Mouse (Mus musculus): ENCODE results near the gene Phyh. TPM values are rescaled to one million over a fixed set of nuclear protein-coding genes. Genes with fewer than 3 reads are reported as not detected.

Phyh gene
- polyA plus RNA-seq, 1 experiment from 2014 or later: 91.9 TPM

DNA sequence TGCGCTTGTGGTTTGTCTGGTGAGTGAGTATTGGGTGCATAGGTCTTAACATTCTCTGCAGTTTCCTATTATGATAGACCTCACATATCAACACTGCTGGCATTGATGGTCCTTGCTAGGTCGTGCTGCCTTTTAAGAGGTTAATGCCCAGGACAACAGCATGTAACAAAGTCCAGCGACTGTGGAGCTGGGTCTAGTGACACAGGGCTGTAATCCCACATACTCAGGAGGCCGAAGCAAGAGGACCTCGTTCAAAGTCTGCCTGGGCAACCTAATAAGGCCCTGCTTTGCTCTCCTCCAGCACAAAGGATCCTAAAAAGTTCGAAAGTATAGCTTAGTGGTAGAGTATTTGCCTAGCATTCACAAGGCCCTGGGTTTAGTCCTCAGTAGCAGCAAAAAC lies 8.9 kb upstream of the Phyh start:
- 66% methylated on average over 6 of the region's 6 CpGs for WGBS
- no peak for ATAC-seq (ENCODE audit: low read depth)
- Histone ChIP-seq H3K4me1 (replicated peaks; ENCODE audit: control insufficient read depth, insufficient read depth, low read length) (peaks cover 3% of the 10 kb centered on the region; the same call in 1 of the 2 replicates), H3K4me2 (ENCODE audit: low read depth, low read length) (no peak overlapping the region), H3K27ac (ENCODE audit: low read length) (peak overlapping the region; percentile 77), H3K9me3 (ENCODE audit: control insufficient read depth, low read length) (peaks cover 4% of the 10 kb centered on the region; the same call in 1 of the 2 replicates), H3K9ac (ENCODE audit: low read length) (no peak overlapping the region), H3K4me3 (ENCODE audit: low read length) (no peak overlapping the region), H3K27me3 (ENCODE audit: control insufficient read depth, insufficient read depth, low read depth, low read length) (no peaks in the 10 kb centered on the region), H3K36me3 (ENCODE audit: control insufficient read depth, insufficient read depth, low read length) (peaks cover 19% of the 10 kb centered on the region)

DNA sequence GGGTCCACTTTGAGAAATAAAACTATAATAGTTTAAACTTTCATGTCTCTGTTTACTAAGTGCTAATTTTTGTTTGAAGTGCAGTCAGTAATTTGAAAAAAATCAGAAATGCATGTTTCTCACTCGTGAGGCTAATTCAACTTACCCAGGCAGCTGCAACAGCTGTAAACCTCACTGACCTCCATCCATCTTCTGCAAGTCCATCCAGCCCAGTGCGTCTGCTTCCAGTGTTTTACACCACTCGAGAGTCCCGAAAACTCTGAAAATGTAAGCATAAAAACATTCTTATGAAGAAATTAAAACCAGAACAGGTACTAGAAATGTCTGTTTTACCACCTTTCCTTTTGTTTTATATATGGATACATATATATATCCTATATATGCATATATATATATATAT lies 8.3 kb upstream of the Phyh start:
- H3K27me3 ChIP-seq (ENCODE audit: control insufficient read depth, insufficient read depth, low read depth, low read length): no peaks in the 10 kb centered on the region
- peaks cover 3% of the 10 kb centered on the region; the same call in 1 of the 2 replicates for H3K4me1 ChIP-seq (replicated peaks; ENCODE audit: control insufficient read depth, insufficient read depth, low read length)
- H3K27ac ChIP-seq (ENCODE audit: low read length): no peak overlapping the region
- H3K9ac ChIP-seq (ENCODE audit: low read length): no peak overlapping the region
- no peak overlapping the region for H3K4me3 ChIP-seq (ENCODE audit: low read length)
- no peak for ATAC-seq (ENCODE audit: low read depth)
- WGBS: 52% methylated on average over 4 of the region's 4 CpGs
- H3K4me2 ChIP-seq (ENCODE audit: low read depth, low read length): no peak overlapping the region
- H3K36me3 ChIP-seq (ENCODE audit: control insufficient read depth, insufficient read depth, low read length): peaks cover 16% of the 10 kb centered on the region
- peaks cover 4% of the 10 kb centered on the region; the same call in 1 of the 2 replicates for H3K9me3 ChIP-seq (ENCODE audit: control insufficient read depth, low read length)

DNA sequence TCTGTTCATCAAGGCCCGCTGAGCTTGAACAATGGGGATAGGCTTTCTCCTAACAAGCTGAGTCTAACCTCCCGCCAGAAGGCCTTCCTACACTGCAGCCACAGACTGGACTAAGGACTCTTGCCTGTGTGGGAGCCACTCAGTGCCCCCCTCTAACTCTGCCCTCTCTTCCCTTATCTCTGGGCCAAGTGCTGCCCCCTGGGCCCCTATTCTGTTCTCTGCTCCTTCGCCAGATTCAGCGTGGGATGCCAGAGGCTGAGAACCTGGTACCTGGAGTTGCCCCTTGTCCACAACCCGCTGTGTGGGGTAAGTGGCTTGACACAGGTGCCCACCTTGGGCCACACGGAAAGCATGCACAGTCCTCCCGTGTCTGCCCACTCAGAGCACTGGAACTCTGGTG lies 4.9 kb upstream of the Phyh start:
- no peaks in the 10 kb centered on the region for H3K27me3 ChIP-seq (ENCODE audit: control insufficient read depth, insufficient read depth, low read depth, low read length)
- no peaks in the 10 kb centered on the region for H3K36me3 ChIP-seq (ENCODE audit: control insufficient read depth, insufficient read depth, low read length)
- H3K4me3 ChIP-seq (ENCODE audit: low read length): no peak overlapping the region
- WGBS: 66% methylated on average over 7 of the region's 7 CpGs
- peak overlapping the region; percentile 64 for H3K27ac ChIP-seq (ENCODE audit: low read length)
- peak overlapping the region; percentile 39; the same call in 1 of the 2 replicates for H3K9ac ChIP-seq (ENCODE audit: low read length)
- H3K9me3 ChIP-seq (ENCODE audit: control insufficient read depth, low read length): peaks cover 4% of the 10 kb centered on the region; the same call in 1 of the 2 replicates
- no peak overlapping the region for H3K4me2 ChIP-seq (ENCODE audit: low read depth, low read length)
- peaks cover 2% of the 10 kb centered on the region for H3K4me1 ChIP-seq (replicated peaks; ENCODE audit: control insufficient read depth, insufficient read depth, low read length)
- no peak for ATAC-seq (ENCODE audit: low read depth)

DNA sequence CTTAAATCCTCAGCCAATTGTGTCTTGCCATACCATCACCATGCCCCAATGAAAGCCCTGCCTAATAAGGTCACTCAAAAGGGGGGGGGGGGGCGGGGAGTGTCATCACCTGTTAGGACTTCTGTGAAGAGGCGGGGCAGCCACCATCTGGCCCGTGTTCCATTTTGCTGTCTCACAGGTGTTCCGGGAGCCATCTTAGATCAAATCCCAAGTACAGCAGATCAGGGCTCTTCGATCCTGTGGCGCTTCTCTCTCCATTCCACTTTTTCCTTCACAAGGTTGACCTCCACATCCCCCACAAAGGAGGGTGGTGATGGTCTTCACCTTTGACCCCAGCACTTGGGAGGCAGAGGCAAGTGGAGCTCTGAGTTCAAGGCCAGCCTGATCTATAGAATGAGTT lies 2.8 kb upstream of the Phyh start:
- Histone ChIP-seq H3K4me1 (replicated peaks; ENCODE audit: control insufficient read depth, insufficient read depth, low read length) (peaks cover 2% of the 10 kb centered on the region), H3K27me3 (ENCODE audit: control insufficient read depth, insufficient read depth, low read depth, low read length) (no peaks in the 10 kb centered on the region), H3K36me3 (ENCODE audit: control insufficient read depth, insufficient read depth, low read length) (no peaks in the 10 kb centered on the region), H3K9me3 (ENCODE audit: control insufficient read depth, low read length) (peaks cover 4% of the 10 kb centered on the region; the same call in 1 of the 2 replicates), H3K27ac (ENCODE audit: low read length) (no peak overlapping the region), H3K4me2 (ENCODE audit: low read depth, low read length) (no peak overlapping the region), H3K9ac (ENCODE audit: low read length) (no peak overlapping the region), H3K4me3 (ENCODE audit: low read length) (no peak overlapping the region)
- WGBS: 83% methylated on average over 5 of the region's 6 CpGs
- ATAC-seq (ENCODE audit: low read depth): no peak

DNA sequence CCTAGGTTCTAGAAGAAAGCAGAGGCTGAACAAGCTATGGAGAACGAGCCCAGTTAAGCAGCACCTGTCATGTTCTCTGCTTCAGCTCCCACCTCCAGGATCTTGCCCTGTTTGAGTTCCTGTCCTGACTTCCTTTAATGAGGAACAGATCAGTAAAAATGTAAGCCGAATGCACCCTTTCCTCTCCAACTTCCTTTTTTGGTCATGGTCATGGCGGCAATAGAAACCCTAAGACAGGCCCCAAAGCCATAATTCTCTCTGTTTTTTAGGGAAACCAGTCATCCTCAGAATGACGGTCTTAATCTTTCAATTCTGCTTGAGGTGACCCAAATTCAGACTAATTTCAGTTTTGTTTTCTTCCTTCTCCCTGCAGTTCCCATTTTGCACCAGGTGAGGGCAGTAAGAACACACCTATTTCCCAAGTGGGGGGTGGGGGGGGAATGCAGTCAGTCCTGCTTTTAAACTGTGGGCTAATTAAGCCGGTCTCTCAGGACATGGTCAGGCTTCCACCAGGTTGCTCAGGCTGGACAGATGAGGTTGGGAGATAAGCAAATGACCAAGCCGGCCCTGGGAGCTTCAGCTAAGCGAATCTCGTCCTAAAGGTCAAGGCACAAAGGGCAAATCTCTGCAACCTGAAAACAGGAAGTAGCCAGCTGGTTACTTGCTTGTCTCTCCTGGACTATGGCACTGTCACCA lies 1.3 kb upstream of the Phyh start:
- Histone ChIP-seq H3K36me3 (ENCODE audit: control insufficient read depth, insufficient read depth, low read length) (no peaks in the 10 kb centered on the region), H3K4me3 (ENCODE audit: low read length) (peak overlapping the region; percentile 29), H3K4me2 (ENCODE audit: low read depth, low read length) (peak overlapping the region; percentile 46), H3K27ac (ENCODE audit: low read length) (peak overlapping the region; percentile 15), H3K27me3 (ENCODE audit: control insufficient read depth, insufficient read depth, low read depth, low read length) (no peaks in the 10 kb centered on the region), H3K4me1 (replicated peaks; ENCODE audit: control insufficient read depth, insufficient read depth, low read length) (peaks cover 2% of the 10 kb centered on the region), H3K9ac (ENCODE audit: low read length) (peak overlapping the region; percentile 35; the same call in 1 of the 2 replicates), H3K9me3 (ENCODE audit: control insufficient read depth, low read length) (peaks cover under 1% of the 10 kb centered on the region; the same call in 1 of the 2 replicates)
- ATAC-seq (ENCODE audit: low read depth): no peak
- WGBS: 13% methylated on average over 8 of the region's 8 CpGs

GRCm38 (mm10) chr2:4921019-4921418 lies 2.2 kb downstream of the Phyh start:
- Histone ChIP-seq H3K4me1 (replicated peaks; ENCODE audit: control insufficient read depth, insufficient read depth, low read length) (peaks cover 2% of the 10 kb centered on the region), H3K4me2 (ENCODE audit: low read depth, low read length) (no peak overlapping the region), H3K27me3 (ENCODE audit: control insufficient read depth, insufficient read depth, low read depth, low read length) (no peaks in the 10 kb centered on the region), H3K4me3 (ENCODE audit: low read length) (no peak overlapping the region), H3K9ac (ENCODE audit: low read length) (no peak overlapping the region), H3K27ac (ENCODE audit: low read length) (no peak overlapping the region), H3K36me3 (ENCODE audit: control insufficient read depth, insufficient read depth, low read length) (peaks cover 2% of the 10 kb centered on the region; the same call in 1 of the 2 replicates), H3K9me3 (ENCODE audit: control insufficient read depth, low read length) (no peaks in the 10 kb centered on the region; the same call in 1 of the 2 replicates)
- WGBS: 70% methylated on average over 5 of the region's 5 CpGs
- no peak for ATAC-seq (ENCODE audit: low read depth)

DNA sequence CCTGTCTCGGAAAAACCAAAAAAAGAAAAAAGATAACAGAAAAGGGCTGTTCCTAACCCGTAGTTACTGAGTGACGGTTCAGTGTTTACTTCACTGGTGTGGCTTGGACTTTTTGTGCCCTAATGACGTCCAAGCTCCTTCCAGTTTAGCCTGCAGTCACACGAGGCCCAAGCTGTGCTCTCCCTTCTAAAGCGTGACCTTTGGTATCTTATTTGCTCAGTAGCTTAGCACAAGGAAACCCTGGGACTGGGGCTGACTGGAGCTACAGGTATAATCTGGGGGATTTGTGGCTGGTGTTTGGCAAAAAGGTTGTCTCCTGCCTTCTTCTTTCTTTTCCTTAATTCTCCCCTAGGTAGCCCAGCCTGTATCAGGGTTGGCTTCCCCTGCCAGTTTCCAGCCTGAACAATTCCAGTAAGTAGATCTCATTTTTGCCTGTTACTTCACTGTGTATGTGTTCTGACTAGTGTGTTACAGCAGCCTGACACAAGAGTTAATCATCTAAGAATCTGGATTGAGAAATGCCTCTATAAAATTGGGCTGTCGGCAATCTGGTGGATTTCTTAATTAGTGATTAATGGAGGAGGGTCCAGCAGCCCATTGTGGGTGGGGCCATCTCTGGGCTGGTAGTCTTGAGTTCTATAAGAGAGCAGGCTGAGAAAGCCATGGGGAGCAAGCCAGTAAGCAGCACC lies 3.8 kb downstream of the Phyh start:
- no peak overlapping the region for H3K4me2 ChIP-seq (ENCODE audit: low read depth, low read length)
- H3K9me3 ChIP-seq (ENCODE audit: control insufficient read depth, low read length): no peaks in the 10 kb centered on the region; the same call in 1 of the 2 replicates
- no peak overlapping the region for H3K9ac ChIP-seq (ENCODE audit: low read length)
- no peak overlapping the region for H3K27ac ChIP-seq (ENCODE audit: low read length)
- 30% methylated on average over 7 of the region's 7 CpGs for WGBS
- H3K4me1 ChIP-seq (replicated peaks; ENCODE audit: control insufficient read depth, insufficient read depth, low read length): peaks cover 2% of the 10 kb centered on the region
- no peaks in the 10 kb centered on the region for H3K27me3 ChIP-seq (ENCODE audit: control insufficient read depth, insufficient read depth, low read depth, low read length)
- no peak overlapping the region for H3K4me3 ChIP-seq (ENCODE audit: low read length)
- H3K36me3 ChIP-seq (ENCODE audit: control insufficient read depth, insufficient read depth, low read length): peaks cover 5% of the 10 kb centered on the region; the same call in 1 of the 2 replicates
- no peak for ATAC-seq (ENCODE audit: low read depth)

DNA sequence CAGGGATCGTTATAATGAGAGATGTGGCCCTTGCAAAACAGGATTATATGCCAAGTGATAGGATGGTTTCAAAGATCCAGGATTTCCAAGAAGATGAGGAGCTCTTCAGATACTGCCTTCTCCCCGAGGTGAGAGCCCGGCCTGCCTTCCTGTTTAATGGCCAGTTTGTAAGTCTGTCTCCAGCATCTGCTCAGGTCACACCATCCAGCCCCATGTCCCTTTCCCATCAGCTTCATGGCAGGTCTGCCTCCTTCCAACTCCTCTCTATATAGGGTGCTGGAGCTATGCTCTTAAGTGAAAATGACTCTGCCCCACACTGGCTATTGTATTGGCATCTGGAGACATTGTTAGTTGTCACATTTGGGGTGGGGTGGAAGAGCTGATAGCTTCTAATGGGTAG lies 8.6 kb downstream of the Phyh start:
- no peak overlapping the region for H3K9ac ChIP-seq (ENCODE audit: low read length)
- no peaks in the 10 kb centered on the region; the same call in 1 of the 2 replicates for H3K9me3 ChIP-seq (ENCODE audit: control insufficient read depth, low read length)
- H3K4me1 ChIP-seq (replicated peaks; ENCODE audit: control insufficient read depth, insufficient read depth, low read length): no peaks in the 10 kb centered on the region
- no peaks in the 10 kb centered on the region for H3K27me3 ChIP-seq (ENCODE audit: control insufficient read depth, insufficient read depth, low read depth, low read length)
- peaks cover 10% of the 10 kb centered on the region; the same call in 1 of the 2 replicates for H3K36me3 ChIP-seq (ENCODE audit: control insufficient read depth, insufficient read depth, low read length)
- no peak overlapping the region for H3K27ac ChIP-seq (ENCODE audit: low read length)
- H3K4me2 ChIP-seq (ENCODE audit: low read depth, low read length): no peak overlapping the region
- H3K4me3 ChIP-seq (ENCODE audit: low read length): no peak overlapping the region
- no peak for ATAC-seq (ENCODE audit: low read depth)
- 84% methylated on average over 3 of the region's 3 CpGs for WGBS

- Histone ChIP-seq H3K27me3 (ENCODE audit: control insufficient read depth, insufficient read depth, low read depth, low read length) (no peaks in the 10 kb centered on the region), H3K9ac (ENCODE audit: low read length) (no peak overlapping the region), H3K4me2 (ENCODE audit: low read depth, low read length) (no peak overlapping the region), H3K9me3 (ENCODE audit: control insufficient read depth, low read length) (no peaks in the 10 kb centered on the region; the same call in 1 of the 2 replicates), H3K27ac (ENCODE audit: low read length) (no peak overlapping the region), H3K4me1 (replicated peaks; ENCODE audit: control insufficient read depth, insufficient read depth, low read length) (no peaks in the 10 kb centered on the region), H3K4me3 (ENCODE audit: low read length) (no peak overlapping the region), H3K36me3 (ENCODE audit: control insufficient read depth, insufficient read depth, low read length) (peaks cover 12% of the 10 kb centered on the region; the same call in 1 of the 2 replicates)
- no peak for ATAC-seq (ENCODE audit: low read depth)
- WGBS: 65% methylated on average over 2 of the region's 2 CpGs
Observed at GRCm38 (mm10) chr2:4929230-4929629, 10.4 kb downstream of the Phyh start.

Data from lung, embryonic 16.5 days (tissue).